Mouse (Mus musculus) olfactory bulb, adult 2 months (tissue): Measurements from ENCODE around the gene Sost. TPM values are rescaled to one million over a fixed set of nuclear protein-coding genes. Genes with fewer than 3 reads are reported as not detected.

Source experiments
- H3K27ac ChIP-seq: fragments of 200-500 bp; 2 replicates; pipeline ENCODE4 v1.5.1; 2012; ENCODE audit warnings: low read depth, low read length; ENCODE audit not compliant: insufficient read depth
- H3K4me1 ChIP-seq: fragments of 200-500 bp; 2 replicates; pipeline ENCODE4 v1.6.1; 2012; ENCODE audit warnings: low read length; ENCODE audit not compliant: control insufficient read depth, insufficient read depth
- H3K4me3 ChIP-seq: fragments of 200-500 bp; 2 replicates; pipeline ENCODE4 v1.5.1; 2012; ENCODE audit warnings: mild to moderate bottlenecking, low read depth, low read length, moderate library complexity; ENCODE audit not compliant: insufficient read depth
- CTCF ChIP-seq: fragments of 200-500 bp; IDR thresholded peaks from 2 replicates; pipeline ENCODE4 v1.5.1; 2012; ENCODE audit warnings: low read depth, mild to moderate bottlenecking, low read length, moderate library complexity; ENCODE audit not compliant: insufficient read depth
- POLR2A ChIP-seq: fragments of 200-500 bp; IDR thresholded peaks from 2 replicates; pipeline ENCODE4 v1.6.1; 2012; ENCODE audit warnings: mild to moderate bottlenecking, low read depth, low read length, moderate library complexity; ENCODE audit not compliant: insufficient read depth
- WGBS: fragments of 180-500 bp; shearing (Covaris S2); methylation state at CpG from one replicate; pipeline ENCODE4 v1.1.7; 2018; 5-methylcytosine and 5-hydroxymethylcytosine counted together
- polyA plus RNA-seq: library from polyadenylated mRNA; stranded (reverse); fragments of >200 nt; gene quantifications from 2 replicates; pipeline ENCODE4 v1.2.4, GENCODE M21; 2012; ENCODE audit warnings: low replicate concordance; ENCODE audit not compliant: missing spikeins, insufficient read depth, insufficient read length

The Sost gene
- polyA plus RNA-seq, 1 experiment, result not detected

DNA sequence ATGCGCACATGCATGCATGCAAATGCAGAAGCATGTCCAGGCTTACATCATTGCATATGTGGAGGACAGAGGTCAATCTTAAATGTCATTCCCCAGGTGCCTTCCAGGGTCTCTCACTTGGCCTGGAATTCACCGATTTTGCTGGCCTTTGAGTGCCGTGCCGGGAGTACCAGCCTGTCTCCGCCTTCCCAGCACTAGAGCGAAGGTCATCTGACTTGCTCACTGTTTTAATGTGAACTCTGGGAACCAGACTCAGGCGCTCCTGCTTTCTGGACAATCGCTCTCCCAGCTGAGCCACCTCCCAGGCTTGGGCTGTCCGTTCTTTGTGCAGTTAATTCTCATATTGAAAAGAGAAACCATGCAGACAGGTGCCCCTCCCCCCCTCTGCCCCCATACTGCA is 39.5 kb upstream of the Sost start:
- 70% methylated on average over 9 of the region's 9 CpGs for WGBS
- TF ChIP-seq POLR2A (no peak), CTCF (no peak)
- Histone ChIP-seq H3K4me1 (peaks cover 15% of the 10 kb centered on the region), H3K4me3 (no peak overlapping the region), H3K27ac (no peak overlapping the region)

DNA sequence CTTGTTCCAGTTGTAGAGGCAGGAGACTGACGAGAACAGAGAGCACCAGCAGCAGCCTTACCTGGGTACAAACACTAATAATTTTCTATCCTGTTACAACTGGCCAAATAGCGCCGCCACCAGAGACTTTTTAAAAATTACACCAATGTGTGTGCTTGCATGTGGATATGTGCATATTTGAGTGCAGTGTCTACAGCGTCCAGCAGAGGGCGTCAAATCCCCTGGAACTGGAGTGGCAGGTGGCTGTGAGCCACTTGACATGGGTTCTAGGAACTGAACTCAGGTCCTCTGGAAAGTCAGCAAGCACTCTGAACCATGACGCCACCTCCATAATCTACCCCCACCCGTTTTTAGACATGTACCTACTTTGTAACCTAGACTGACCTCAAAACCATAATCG is 37.4 kb upstream of the Sost start:
- Histone ChIP-seq H3K4me3 (no peak overlapping the region), H3K4me1 (peaks cover 7% of the 10 kb centered on the region; the same call in 1 of the 2 replicates), H3K27ac (no peak overlapping the region)
- WGBS, result 94% methylated on average over 8 of the region's 8 CpGs
- TF ChIP-seq POLR2A (no peak), CTCF (0 out of 2 replicates have a peak, but pooled peaks have one; percentile 27)

DNA sequence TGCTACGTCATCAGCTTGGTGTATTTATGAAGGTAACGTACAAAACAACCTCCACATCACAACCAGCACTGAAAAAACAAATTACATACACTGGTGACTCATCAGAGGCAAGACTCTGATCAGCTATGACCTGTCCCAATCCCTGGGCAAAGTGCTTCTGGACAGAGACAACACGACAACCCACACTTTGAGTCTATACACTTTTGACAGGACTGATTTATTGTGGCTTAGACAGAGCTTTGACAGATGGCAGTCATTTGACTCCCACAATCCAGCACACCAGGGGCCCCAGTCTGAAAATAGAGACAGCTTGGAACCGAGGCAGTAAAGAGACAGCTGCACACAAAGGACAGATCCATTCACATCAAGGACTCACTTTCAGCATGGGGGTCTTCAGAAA is 32.7 kb upstream of the Sost start:
- Histone ChIP-seq H3K4me3 (no peak overlapping the region), H3K4me1 (peaks cover 12% of the 10 kb centered on the region), H3K27ac (no peak overlapping the region)
- TF ChIP-seq POLR2A (no peak), CTCF (no peak)
- 57% methylated on average over 4 of the region's 4 CpGs for WGBS

DNA sequence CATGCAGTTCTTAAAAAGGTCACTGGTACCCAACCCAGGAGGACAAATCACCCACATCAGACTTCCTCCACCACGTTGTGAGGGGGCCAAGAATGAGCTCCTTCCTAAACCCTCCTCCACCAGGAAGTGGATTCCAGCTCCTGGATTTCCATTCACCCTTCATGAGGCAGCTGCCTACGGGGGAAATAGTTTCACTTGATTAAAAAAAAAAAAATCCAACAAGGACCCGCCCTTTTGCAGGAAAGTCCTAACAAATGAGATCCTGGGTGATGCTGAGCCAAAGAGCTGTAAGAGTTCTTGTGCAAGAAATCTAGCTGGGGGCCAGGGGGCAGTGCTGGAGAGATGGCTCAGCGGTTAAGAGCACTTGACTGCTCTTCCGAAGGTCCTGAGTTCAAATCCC is 31.4 kb upstream of the Sost start:
- WGBS, result 43% methylated on average over 5 of the region's 5 CpGs
- Histone ChIP-seq H3K4me1 (peaks cover 12% of the 10 kb centered on the region), H3K27ac (no peak overlapping the region), H3K4me3 (no peak overlapping the region)
- no peak for TF ChIP-seq CTCF

DNA sequence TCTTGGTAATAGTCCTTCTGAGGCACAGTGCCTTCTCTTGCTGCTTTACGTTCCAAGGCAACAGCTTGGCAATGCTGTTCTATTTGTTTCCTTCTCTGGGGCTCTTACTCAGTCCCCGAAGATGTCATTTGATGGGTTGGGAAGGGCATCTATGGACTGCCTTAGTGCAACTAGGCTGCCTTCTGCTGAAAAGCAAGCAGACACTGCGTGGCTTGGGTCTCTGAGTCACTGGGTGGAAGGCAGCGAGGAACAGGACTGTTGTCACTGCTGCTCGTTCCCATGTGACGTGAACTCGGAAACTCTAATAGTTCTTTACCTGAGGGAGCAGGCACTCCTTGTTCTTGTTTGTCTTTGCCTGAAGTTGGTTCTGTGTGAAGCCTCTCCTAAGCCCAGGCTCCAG is 29.1 kb upstream of the Sost start:
- TF ChIP-seq CTCF (no peak), POLR2A (no peak)
- 51% methylated on average over 7 of the region's 7 CpGs for WGBS
- Histone ChIP-seq H3K4me1 (peaks cover 15% of the 10 kb centered on the region), H3K4me3 (no peak overlapping the region), H3K27ac (peak overlapping the region; percentile 32)

DNA sequence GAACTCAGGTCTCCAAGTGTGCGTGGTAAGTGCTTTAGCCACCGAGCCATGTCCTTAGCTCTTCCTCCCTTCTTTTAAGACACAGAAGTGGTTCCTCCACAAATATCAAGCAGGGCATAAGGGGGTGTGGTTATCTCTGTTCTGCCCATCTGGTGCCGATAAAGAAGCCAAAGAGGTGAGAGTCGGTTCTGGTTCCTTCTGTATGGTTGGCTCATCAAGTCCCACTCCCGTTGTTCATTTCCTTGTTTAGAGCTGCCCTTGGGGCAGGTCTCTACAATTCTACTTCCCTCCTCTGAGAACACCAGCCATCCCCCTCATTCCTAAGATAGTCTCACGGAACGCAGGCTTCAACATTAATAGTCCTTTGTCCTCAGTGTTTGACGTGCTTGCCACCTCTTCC is 27.3 kb upstream of the Sost start:
- H3K4me1 ChIP-seq, result peaks cover 10% of the 10 kb centered on the region
- 46% methylated on average over 8 of the region's 8 CpGs for WGBS
- peak overlapping the region; percentile 65 for H3K27ac ChIP-seq
- H3K4me3 ChIP-seq, result no peak overlapping the region
- no peak for TF ChIP-seq POLR2A

DNA sequence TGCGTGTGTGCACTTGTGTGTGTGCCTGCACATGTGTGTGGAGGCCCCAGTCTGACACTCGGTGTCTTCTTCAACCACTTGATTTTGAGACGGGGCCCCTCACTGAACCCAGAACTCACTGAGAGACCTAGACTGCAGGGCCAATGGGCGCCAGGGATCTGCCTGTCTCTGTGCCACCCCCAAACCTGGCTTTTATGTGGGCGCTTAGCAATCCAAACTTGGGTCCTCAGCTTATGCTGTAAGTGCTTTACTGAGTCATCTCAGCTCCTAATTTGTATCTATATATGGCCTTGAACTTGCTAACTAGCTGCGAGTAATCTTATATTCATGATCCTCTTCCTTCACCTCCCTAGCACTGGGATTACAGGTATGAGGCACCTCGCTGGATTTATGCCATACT is 25.6 kb upstream of the Sost start:
- TF ChIP-seq CTCF (no peak), POLR2A (no peak)
- H3K4me3 ChIP-seq, result no peak overlapping the region
- 64% methylated on average over 7 of the region's 7 CpGs for WGBS
- H3K27ac ChIP-seq, result 0 out of 2 replicates have a peak overlapping the region, but pooled peaks have one; percentile 1
- peaks cover 10% of the 10 kb centered on the region for H3K4me1 ChIP-seq

DNA sequence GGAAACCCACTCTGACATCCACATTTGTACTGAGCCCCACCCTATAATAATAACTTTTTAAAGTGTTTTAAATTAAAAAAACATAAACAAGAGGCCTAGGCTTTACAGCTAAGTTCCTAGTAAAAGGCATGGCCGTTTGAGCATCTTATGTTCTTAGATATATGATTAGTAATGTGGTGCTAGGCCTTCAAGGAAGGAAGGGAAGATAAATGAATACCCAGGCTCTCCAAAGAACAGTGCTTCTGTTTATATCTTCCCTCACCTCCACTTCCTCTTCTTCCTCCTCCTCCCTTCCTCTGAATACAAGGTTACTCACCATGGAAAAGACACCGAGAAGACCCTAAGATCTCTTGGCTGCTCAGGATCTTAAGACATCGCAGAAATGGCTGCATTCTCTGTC is 25.0 kb upstream of the Sost start:
- peak overlapping the region; percentile 1; the same call in 1 of the 2 replicates for H3K27ac ChIP-seq
- 65% methylated on average over 3 of the region's 3 CpGs for WGBS
- H3K4me1 ChIP-seq, result peaks cover 10% of the 10 kb centered on the region
- TF ChIP-seq POLR2A, result no peak
- no peak for TF ChIP-seq CTCF
- no peak overlapping the region for H3K4me3 ChIP-seq

DNA sequence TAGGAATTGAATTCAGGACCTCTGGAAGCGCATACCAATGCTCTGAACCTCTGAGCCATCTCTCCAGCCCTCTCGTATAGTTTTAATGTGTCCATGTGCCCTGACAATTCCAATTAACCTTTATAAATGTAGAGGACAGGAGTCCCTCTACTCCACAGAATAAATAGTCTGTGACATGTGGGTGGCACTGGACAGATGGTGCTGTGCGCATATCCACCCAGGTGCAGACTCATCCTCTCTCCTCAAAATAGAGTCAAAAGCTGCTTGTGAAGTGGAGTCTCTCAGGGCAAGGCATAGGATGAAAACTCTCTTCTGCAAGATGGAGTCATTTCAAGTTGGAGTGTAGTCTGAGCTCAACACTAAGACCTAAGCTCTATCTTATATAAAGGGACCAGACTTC is 23.4 kb upstream of the Sost start:
- no peak for TF ChIP-seq POLR2A
- TF ChIP-seq CTCF, result no peak
- H3K27ac ChIP-seq, result no peak overlapping the region
- 89% methylated on average over 3 of the region's 3 CpGs for WGBS
- H3K4me3 ChIP-seq, result no peak overlapping the region
- H3K4me1 ChIP-seq, result peaks cover 5% of the 10 kb centered on the region

DNA sequence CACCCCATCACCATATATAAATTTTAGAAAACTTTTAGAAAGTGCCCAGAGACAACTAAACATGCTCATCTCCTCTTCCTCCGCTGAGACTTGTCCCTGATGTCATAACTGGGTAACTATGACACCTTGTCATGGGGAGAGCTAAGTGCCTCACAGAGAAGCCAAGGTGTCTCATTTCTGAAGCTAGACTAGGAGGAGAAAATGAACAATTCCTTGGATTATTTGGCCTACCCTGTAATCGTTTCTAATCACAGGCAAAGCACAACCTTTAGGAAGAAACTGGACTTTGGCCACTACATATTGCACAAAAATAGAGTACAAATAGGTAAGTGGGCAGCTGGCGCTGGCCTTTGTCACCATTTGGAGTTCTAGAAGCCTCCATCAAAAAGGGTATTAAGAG is 20.1 kb upstream of the Sost start, which contains the start of gene Dusp3:
Gene Dusp3 (minus strand): TSS at position 101 of the 400 bp plus-strand sequence.
- 83% methylated on average over 3 of the region's 3 CpGs for WGBS
- Histone ChIP-seq H3K4me3 (no peak within 1 kb of the TSS), H3K27ac (no peak within 1 kb of the TSS), H3K4me1 (peaks cover 16% of the 10 kb centered on the region)
- TF ChIP-seq POLR2A, result no peak
